Mouse (Mus musculus) lung, adult 2 months (tissue): ENCODE data around the gene Plek.

Experiments
- CTCF ChIP-seq: fragments of 200-500 bp; IDR thresholded peaks from 2 replicates; pipeline ENCODE4 v1.5.1; 2011; ENCODE audit warnings: mild to moderate bottlenecking, low read length, control low read depth; ENCODE audit not compliant: insufficient read depth
- POLR2A ChIP-seq: fragments of 200-500 bp; IDR thresholded peaks from 2 replicates; pipeline ENCODE4 v1.6.1; 2011; ENCODE audit warnings: low read depth, mild to moderate bottlenecking, control low read depth, low read length, borderline replicate concordance; ENCODE audit errors: extremely low read depth

DNA sequence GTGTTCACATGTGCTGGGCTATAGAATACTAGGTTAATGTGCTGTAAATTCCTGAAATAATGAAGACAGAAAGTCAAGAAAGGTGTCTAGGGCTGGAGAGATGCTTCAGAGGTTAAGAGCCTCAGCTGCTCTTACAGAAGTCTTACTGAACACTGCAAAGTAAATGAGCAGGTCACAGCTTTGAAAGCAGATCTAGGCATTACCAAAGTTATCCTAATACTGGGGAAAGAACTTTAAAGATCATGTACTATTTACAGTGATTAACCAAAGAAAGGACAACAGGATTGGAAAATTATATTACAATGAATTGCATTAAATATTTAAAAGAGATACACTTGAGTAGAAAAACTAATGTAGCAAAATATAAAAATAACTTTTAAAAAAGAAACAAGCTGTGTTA is 52.2 kb downstream of the Plek start:
- TF ChIP-seq POLR2A (no peak), CTCF (no peak)
